Mouse (Mus musculus): ENCODE data around the gene AU040320. TPM values are rescaled to one million over a fixed set of nuclear protein-coding genes. Genes with fewer than 3 reads are reported as not detected.

The AU040320 gene
- polyA plus RNA-seq, 1 experiment, result 43.6 TPM

GRCm38 (mm10) chr4:126749553-126749952 lies 3.8 kb upstream of the AU040320 start:
- H3K27ac ChIP-seq (ENCODE audit: insufficient read depth, low read length), result no peak overlapping the region
- peak overlapping the region; percentile 96 for H3K4me3 ChIP-seq (ENCODE audit: insufficient read depth, low read length)
- peaks cover 6% of the 10 kb centered on the region; the same call in 1 of the 2 replicates for H3K4me1 ChIP-seq (ENCODE audit: control insufficient read depth, insufficient read depth, low read length)

GRCm38 (mm10) chr4:126750046-126750683 lies 3.2 kb upstream of the AU040320 start:
- H3K4me3 ChIP-seq (ENCODE audit: insufficient read depth, low read length), result peak overlapping the region; percentile 96
- no peak for TF ChIP-seq POLR2A (IDR thresholded peaks at IDR 0.05; ENCODE audit: extremely low read depth, insufficient read depth, low read length)
- TF ChIP-seq CTCF (IDR thresholded peaks at IDR 0.05; ENCODE audit: extremely low read depth, insufficient read depth, low read length), result no peak
- peaks cover 6% of the 10 kb centered on the region; the same call in 1 of the 2 replicates for H3K4me1 ChIP-seq (ENCODE audit: control insufficient read depth, insufficient read depth, low read length)
- 0 out of 2 replicates have a peak overlapping the region, but pooled peaks have one; percentile 8 for H3K27ac ChIP-seq (ENCODE audit: insufficient read depth, low read length)

More at GRCm38 (mm10) chr4:126749553-126749952, 3.8 kb upstream of the AU040320 start:
- no peak for TF ChIP-seq CTCF (IDR thresholded peaks at IDR 0.05; ENCODE audit: extremely low read depth, insufficient read depth, low read length)
- no peak for TF ChIP-seq POLR2A (IDR thresholded peaks at IDR 0.05; ENCODE audit: extremely low read depth, insufficient read depth, low read length)

DNA sequence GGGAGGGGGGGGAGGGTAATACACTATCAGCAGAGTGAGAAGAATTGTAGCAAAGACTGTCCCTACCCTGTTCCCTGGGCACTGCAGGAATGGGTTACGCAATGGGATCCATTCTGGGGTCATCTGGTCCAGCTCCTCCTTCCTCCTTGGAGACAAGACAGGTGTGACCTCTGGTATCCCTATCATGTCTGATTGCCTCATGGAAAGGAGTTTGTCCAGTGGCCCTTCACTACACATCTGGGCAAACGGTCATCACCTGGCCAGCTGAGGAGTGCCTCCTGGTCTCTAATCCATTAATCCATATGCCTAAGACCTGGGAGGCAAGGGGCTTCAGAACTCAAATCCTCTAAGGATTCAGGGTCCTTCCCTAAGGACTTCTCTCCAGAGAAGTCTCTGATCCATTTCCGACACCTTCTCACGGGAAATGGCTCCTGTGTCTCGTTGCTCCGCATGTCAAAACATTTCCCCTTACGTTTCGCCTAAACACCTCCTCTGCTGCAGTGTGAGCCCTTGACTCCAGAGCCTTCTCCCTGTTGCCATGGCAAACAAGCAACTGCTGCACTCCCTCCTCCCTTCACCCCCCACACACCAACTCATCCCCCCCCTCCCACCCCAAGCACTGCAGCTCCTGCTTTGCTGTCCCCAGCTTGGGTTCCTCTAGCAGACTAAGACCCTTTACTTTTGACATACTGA lies 2.3 kb upstream of the AU040320 start:
- Histone ChIP-seq H3K27ac (ENCODE audit: insufficient read depth, low read length) (no peak overlapping the region), H3K4me3 (ENCODE audit: insufficient read depth, low read length) (peak overlapping the region; percentile 96), H3K4me1 (ENCODE audit: control insufficient read depth, insufficient read depth, low read length) (peaks cover 6% of the 10 kb centered on the region; the same call in 1 of the 2 replicates)
- TF ChIP-seq POLR2A (IDR thresholded peaks at IDR 0.05; ENCODE audit: extremely low read depth, insufficient read depth, low read length), result no peak
- no peak for TF ChIP-seq CTCF (IDR thresholded peaks at IDR 0.05; ENCODE audit: extremely low read depth, insufficient read depth, low read length)

GRCm38 (mm10) chr4:126751556-126752023 lies 1.8 kb upstream of the AU040320 start:
- Histone ChIP-seq H3K4me1 (ENCODE audit: control insufficient read depth, insufficient read depth, low read length) (peaks cover 6% of the 10 kb centered on the region; the same call in 1 of the 2 replicates), H3K4me3 (ENCODE audit: insufficient read depth, low read length) (peak overlapping the region; percentile 96), H3K27ac (ENCODE audit: insufficient read depth, low read length) (peak overlapping the region; percentile 69; the same call in 1 of the 2 replicates)
- TF ChIP-seq POLR2A (IDR thresholded peaks at IDR 0.05; ENCODE audit: extremely low read depth, insufficient read depth, low read length) (no peak), CTCF (IDR thresholded peaks at IDR 0.05; ENCODE audit: extremely low read depth, insufficient read depth, low read length) (no peak)

DNA sequence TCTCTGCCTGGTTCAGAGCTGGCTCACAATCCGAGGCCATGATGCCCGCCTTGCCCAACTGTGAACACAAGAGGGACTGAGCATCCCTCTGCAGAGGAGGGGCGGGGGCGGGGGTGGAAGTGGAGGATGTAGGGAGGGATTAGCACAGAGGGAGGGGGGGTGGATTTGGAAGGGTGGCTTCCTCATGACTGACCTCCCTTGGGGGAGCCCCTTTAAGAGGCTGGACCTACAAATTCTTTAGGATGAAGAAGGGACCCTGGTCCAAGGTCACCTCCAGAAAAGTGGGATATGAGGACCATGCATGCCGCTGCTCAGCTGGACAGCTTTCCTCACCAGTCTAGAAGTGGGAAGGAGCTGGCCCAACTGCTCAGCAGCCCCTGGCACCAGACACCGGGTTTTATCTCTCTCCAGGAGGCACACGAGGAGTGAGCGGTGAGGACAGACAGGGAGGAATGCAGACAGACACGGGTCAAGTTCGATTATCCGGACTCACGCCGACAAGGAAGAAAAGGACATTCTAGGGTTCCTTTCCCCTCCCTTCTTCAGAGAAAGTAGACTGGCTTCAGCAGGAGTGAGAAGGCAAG lies 1.2 kb upstream of the AU040320 start:
- TF ChIP-seq POLR2A (IDR thresholded peaks at IDR 0.05; ENCODE audit: extremely low read depth, insufficient read depth, low read length), result no peak
- no peak for TF ChIP-seq CTCF (IDR thresholded peaks at IDR 0.05; ENCODE audit: extremely low read depth, insufficient read depth, low read length)
- peaks cover 6% of the 10 kb centered on the region; the same call in 1 of the 2 replicates for H3K4me1 ChIP-seq (ENCODE audit: control insufficient read depth, insufficient read depth, low read length)
- H3K4me3 ChIP-seq (ENCODE audit: insufficient read depth, low read length), result peak overlapping the region; percentile 96
- peak overlapping the region; percentile 71 for H3K27ac ChIP-seq (ENCODE audit: insufficient read depth, low read length)

DNA sequence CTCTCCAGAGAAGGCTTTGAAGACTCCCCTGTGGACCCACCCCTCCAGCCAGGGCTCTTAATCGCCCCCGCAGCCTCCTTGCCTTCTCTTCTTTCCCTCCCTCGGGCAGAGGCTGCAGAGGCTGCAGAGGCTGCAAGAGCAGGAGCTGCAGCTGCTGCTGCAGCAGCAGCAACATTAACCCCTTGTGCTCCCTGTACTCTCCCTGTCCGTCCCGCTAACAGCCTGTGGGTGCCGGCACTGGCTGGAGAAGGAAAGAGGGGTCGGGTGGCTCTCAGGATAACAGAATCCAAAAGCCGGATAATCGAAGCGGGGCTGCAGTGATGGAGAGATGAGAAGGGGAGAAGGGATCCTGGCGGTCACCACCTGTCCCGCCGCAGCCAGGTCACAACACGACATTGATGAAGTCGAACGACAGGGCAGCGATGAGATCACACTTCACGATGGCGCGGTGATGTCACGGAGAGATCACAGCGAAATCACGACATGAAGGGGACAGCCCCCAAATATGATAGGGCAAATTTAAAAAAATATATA lies 669 bp upstream of the AU040320 start:
- H3K4me1 ChIP-seq (ENCODE audit: control insufficient read depth, insufficient read depth, low read length), result peaks cover 6% of the 10 kb centered on the region; the same call in 1 of the 2 replicates
- peak overlapping the region; percentile 71 for H3K27ac ChIP-seq (ENCODE audit: insufficient read depth, low read length)
- H3K4me3 ChIP-seq (ENCODE audit: insufficient read depth, low read length), result peak overlapping the region; percentile 96
- TF ChIP-seq CTCF (IDR thresholded peaks at IDR 0.05; ENCODE audit: extremely low read depth, insufficient read depth, low read length), result no peak
- TF ChIP-seq POLR2A (IDR thresholded peaks at IDR 0.05; ENCODE audit: extremely low read depth, insufficient read depth, low read length), result no peak

GRCm38 (mm10) chr4:126754231-126754611 lies 877 bp downstream of the AU040320 start:
- peak overlapping the region; percentile 96 for H3K4me3 ChIP-seq (ENCODE audit: insufficient read depth, low read length)
- peaks cover 4% of the 10 kb centered on the region; the same call in 1 of the 2 replicates for H3K4me1 ChIP-seq (ENCODE audit: control insufficient read depth, insufficient read depth, low read length)
- TF ChIP-seq CTCF (IDR thresholded peaks at IDR 0.05; ENCODE audit: extremely low read depth, insufficient read depth, low read length) (no peak), POLR2A (IDR thresholded peaks at IDR 0.05; ENCODE audit: extremely low read depth, insufficient read depth, low read length) (no peak)
- no peak overlapping the region for H3K27ac ChIP-seq (ENCODE audit: insufficient read depth, low read length)

GRCm38 (mm10) chr4:126754736-126755374 lies 1.5 kb downstream of the AU040320 start:
- no peak overlapping the region; the same call in 1 of the 2 replicates for H3K4me3 ChIP-seq (ENCODE audit: insufficient read depth, low read length)
- no peak for TF ChIP-seq CTCF (IDR thresholded peaks at IDR 0.05; ENCODE audit: extremely low read depth, insufficient read depth, low read length)
- H3K27ac ChIP-seq (ENCODE audit: insufficient read depth, low read length), result no peak overlapping the region
- H3K4me1 ChIP-seq (ENCODE audit: control insufficient read depth, insufficient read depth, low read length), result peaks cover 4% of the 10 kb centered on the region; the same call in 1 of the 2 replicates

DNA sequence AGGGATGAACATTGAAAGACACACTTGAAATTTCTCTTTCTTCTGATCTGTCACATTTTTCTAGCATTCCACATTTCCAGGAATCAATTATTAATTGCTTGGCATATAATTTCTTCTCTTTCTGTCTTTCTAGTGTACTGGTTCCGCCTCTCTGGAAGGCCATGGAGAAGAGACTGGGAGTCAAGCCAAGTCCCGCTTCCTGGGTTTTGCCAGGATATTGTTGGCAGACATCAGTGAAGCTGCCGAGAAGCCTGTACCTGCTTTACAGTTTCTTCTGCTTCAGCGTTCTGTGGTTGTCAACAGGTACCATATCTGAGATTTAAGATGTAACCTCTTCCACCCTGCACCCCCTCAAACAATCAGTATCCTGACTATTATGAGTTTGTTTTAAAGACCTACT lies 3.4 kb downstream of the AU040320 start:
- Histone ChIP-seq H3K4me3 (ENCODE audit: insufficient read depth, low read length) (no peak overlapping the region), H3K27ac (ENCODE audit: insufficient read depth, low read length) (no peak overlapping the region), H3K4me1 (ENCODE audit: control insufficient read depth, insufficient read depth, low read length) (peaks cover 2% of the 10 kb centered on the region; the same call in 1 of the 2 replicates)
- TF ChIP-seq CTCF (IDR thresholded peaks at IDR 0.05; ENCODE audit: extremely low read depth, insufficient read depth, low read length) (no peak), POLR2A (IDR thresholded peaks at IDR 0.05; ENCODE audit: extremely low read depth, insufficient read depth, low read length) (no peak)

All from cortical plate, adult 2 months (tissue).